Mouse (Mus musculus): ENCODE results near the gene Olfr1206.

The Olfr1206 gene

DNA sequence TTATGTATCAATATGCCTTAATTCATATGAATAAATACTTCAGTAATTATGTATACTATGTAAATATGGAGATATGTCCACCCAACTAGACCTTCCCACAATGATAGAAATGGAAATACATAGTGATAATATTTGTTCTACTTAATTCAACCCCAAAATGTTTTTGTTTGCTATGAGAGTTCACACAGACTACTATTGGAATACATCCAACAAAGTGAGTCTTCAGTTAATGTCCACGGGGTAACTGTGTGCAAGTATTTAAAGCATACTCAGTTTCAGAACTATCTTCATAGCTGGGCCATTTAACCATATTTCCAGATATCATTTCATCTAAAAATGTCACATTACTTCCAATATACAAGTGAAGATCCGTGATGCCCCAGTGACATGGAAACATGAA lies at the start of gene Olfr1206:
Olfr1206 (plus strand) TSS at position 301 of the 400 bp plus-strand sequence.
- no peak for DNase-seq (ENCODE audit: low read depth, low spot score)

DNA sequence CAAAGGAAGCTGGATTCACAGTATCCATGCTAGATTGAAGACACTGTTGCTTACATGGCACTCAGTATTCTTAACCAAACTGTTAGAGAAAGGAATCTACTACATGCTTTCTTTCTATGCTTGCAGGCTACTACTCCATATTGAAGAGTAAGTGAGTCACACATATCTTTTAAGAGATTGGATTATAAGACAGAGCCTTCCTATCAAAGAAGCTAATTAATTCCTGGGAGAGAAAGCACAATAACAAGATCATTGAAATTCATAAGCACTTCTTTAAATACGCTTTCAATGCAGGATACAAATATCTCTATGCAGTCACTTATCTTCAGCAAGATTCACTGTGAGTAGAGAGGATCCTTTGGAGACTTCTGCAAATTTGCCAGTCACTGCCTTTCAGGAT lies 48.8 kb upstream of the Olfr1206 start, which contains the start of gene Olfr1202:
Olfr1202 (plus strand) TSS at position 301 of the 400 bp plus-strand sequence.
- DNase-seq (ENCODE audit: low read depth, low spot score), result no peak

DNA sequence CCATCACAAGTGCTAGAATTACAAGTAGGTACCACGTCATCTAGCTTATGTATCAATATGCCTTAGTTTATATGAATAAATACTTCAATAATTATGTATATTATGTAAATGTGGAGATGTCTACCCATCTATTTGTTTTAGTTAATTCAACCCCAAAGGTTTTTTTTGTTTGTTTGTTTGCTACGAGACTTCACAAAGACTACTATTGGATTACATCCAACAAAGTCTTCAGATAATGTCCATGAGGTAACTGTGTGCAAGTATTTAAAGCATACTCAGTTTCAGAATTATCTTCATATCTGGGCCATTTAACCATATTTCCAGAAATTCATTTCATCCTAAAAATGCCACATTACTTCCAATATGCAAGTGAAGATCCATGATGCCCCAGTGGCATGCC lies 33.6 kb upstream of the Olfr1206 start, which contains the start of gene Olfr1205:
Olfr1205 (plus strand) TSS at position 301 of the 400 bp plus-strand sequence.
- no peak for DNase-seq (ENCODE audit: low read depth, low spot score)

DNA sequence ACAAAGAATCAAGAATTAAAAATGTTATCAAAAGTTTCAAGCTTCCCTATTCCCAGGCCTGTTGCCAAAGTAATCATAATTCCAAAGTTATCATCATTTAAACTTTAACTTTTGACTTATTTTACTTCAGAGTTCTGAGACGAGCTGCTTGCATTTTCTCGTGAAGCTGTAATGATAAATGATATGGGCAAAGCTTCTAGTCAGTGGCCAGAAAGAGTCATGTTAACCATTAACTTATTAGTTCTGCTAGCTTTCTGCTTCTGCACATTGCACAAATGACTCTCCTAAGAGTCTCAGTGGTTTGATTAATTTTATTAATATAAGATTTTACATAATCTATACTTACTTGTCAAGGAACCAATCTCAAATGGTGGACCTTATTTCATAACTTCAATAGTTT lies 24.6 kb upstream of the Olfr1206 start:
- DNase-seq (ENCODE audit: low read depth, low spot score), result no peak

DNA sequence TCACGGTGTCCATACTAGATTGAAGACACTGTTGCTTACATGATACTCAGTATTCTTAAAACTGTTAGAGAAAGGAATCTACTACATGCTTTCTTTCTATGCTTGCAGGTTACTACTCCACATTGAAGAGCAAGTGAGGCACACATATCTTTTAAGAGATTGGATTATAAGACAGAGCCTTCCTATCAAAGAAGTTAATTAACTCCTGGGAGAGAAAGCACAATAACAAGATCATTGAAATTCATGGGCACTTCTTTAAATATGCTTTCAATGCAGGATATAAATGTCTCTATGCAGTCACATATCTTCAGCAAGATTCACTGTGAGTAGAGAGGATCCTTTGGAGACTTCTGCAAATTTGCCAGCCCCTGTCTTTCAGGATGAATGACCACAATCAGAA lies 14.0 kb upstream of the Olfr1206 start, which contains the start of gene Olfr1204:
Olfr1204 (plus strand) TSS at position 301 of the 400 bp plus-strand sequence.
- no peak for DNase-seq (ENCODE audit: low read depth, low spot score)

DNA sequence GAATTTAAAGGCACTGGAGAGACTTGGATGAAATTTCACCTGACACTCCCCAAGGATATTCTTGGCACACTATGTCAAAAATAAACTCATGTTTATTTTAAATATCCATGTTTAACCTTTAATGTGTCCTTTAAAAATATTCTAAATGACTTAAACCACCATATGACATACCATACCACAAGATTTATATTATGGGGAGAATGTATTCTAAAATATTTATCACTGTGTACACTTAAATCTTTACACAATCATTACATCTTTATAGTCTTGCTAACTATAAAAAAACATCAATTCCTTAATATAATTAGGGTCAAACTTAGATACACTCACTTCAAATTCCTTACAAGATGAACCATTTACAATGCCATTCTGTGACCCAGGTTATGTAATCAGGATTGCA lies 39.2 kb downstream of the Olfr1206 start, which contains the start of gene Olfr1208:
Olfr1208 (minus strand) TSS at position 101 of the 400 bp plus-strand sequence.
- DNase-seq (ENCODE audit: low read depth, low spot score), result no peak

DNA sequence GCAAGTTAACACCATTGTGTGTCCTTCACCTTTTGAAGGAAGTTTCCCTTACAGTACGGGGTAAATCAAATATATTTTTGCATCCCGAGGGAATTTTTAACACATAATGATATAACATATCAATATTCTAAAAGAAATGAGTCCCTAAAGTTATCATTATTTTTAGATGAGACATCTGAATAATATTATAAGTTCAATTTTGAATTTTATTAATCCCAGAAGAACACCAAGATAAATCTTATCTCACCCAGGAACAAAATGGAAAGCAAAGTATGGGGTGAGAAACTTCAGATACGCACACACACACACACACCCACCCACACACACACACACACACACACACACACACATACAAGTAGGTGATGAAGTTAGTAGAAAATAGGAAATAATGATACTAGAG lies 52.0 kb downstream of the Olfr1206 start, which contains the start of gene Olfr1209:
Olfr1209 (minus strand) TSS at position 101 of the 400 bp plus-strand sequence.
- DNase-seq (ENCODE audit: low read depth, low spot score), result no peak

All from A20 (cell line).